Mouse (Mus musculus) right cerebral cortex, postnatal 14 days (tissue): ENCODE results near the gene Gm2000.
"Not testable (repeated sequence)": the region's sequence is repeated elsewhere in the genome, so short reads cannot be mapped to it uniquely, and the experiment has no call there.

ENCODE experiments used
- DNase-seq: peaks from one replicate; pipeline ENCODE4 v3.0.0; 2022

Gene Gm2000

GRCm38 (mm10) chr1:156365740-156366139 lies at the start of gene Gm2000:
Gm2000 (plus strand) TSS chr1:156366040.
- DNase-seq, result no peak

GRCm38 (mm10) chr1:156323126-156323525 lies 42.7 kb upstream of the Gm2000 start:
- no peak for DNase-seq

- no peak for DNase-seq
Measured at GRCm38 (mm10) chr1:156340847-156341246, 25.0 kb upstream of the Gm2000 start.

- no peak for DNase-seq
Measured at GRCm38 (mm10) chr1:156344433-156344832, 21.4 kb upstream of the Gm2000 start.

GRCm38 (mm10) chr1:156345633-156346032 lies 20.2 kb upstream of the Gm2000 start:
- no peak for DNase-seq

- DNase-seq, result no peak
Measured at GRCm38 (mm10) chr1:156349031-156349430, 16.8 kb upstream of the Gm2000 start.

- DNase-seq, result no peak
Measured at GRCm38 (mm10) chr1:156350441-156350840, 15.4 kb upstream of the Gm2000 start.

- DNase-seq, result no peak
Measured at GRCm38 (mm10) chr1:156352466-156352865, 13.4 kb upstream of the Gm2000 start.

GRCm38 (mm10) chr1:156381217-156381616 lies 15.4 kb downstream of the Gm2000 start:
- no peak for DNase-seq

GRCm38 (mm10) chr1:156386232-156386631 lies 20.4 kb downstream of the Gm2000 start:
- no peak for DNase-seq

GRCm38 (mm10) chr1:156386880-156387279 lies 21.0 kb downstream of the Gm2000 start:
- no peak for DNase-seq

GRCm38 (mm10) chr1:156393148-156393547 lies 27.3 kb downstream of the Gm2000 start:
- no peak for DNase-seq

GRCm38 (mm10) chr1:156400159-156400558 lies 34.3 kb downstream of the Gm2000 start:
- not testable (repeated sequence) for DNase-seq

GRCm38 (mm10) chr1:156402491-156402890 lies 36.7 kb downstream of the Gm2000 start:
- no peak for DNase-seq

- no peak for DNase-seq
Measured at GRCm38 (mm10) chr1:156403251-156403650, 37.4 kb downstream of the Gm2000 start.

GRCm38 (mm10) chr1:156408004-156408403 lies 42.2 kb downstream of the Gm2000 start:
- no peak for DNase-seq

GRCm38 (mm10) chr1:156408521-156408920 lies 42.7 kb downstream of the Gm2000 start:
- DNase-seq, result no peak
